Mouse (Mus musculus): ENCODE measurements around the gene Rapgef3. TPM values are rescaled to one million over a fixed set of nuclear protein-coding genes. Genes with fewer than 3 reads are reported as not detected.
A peak's percentile ranks its signal among the peaks of the same experiment; 100 is the strongest.

The Rapgef3 gene
- polyA plus RNA-seq, 1 experiment = 3.1 TPM

- Histone ChIP-seq H3K36me3 (ENCODE audit: control insufficient read depth, insufficient read depth, low read length, poor library complexity, severe bottlenecking) (no peaks in the 10 kb centered on the region), H3K9me3 (replicated peaks; ENCODE audit: control insufficient read depth, insufficient read depth, low read length, poor library complexity, severe bottlenecking) (no peaks in the 10 kb centered on the region), H3K27me3 (ENCODE audit: control insufficient read depth, insufficient read depth, low read length, poor library complexity, severe bottlenecking) (no peaks in the 10 kb centered on the region), H3K27ac (ENCODE audit: insufficient read depth, low read length) (no peak overlapping the region), H3K4me3 (ENCODE audit: low read depth, low read length) (no peak overlapping the region), H3K9ac (ENCODE audit: low read depth, poor library complexity, severe bottlenecking) (no peak overlapping the region), H3K4me1 (ENCODE audit: control insufficient read depth, insufficient read depth, low read length) (no peaks in the 10 kb centered on the region)
- no peak for TF ChIP-seq EP300 (IDR thresholded peaks at IDR 0.05; ENCODE audit: insufficient read depth, low read depth, low read length)
- no peak for TF ChIP-seq CTCF (IDR thresholded peaks at IDR 0.05; ENCODE audit: low read depth, low read length)
These were observed 45.1 kb upstream of the Rapgef3 start for GRCm38 (mm10) chr15:97812875-97813274.

- no peaks in the 10 kb centered on the region for H3K9me3 ChIP-seq (replicated peaks; ENCODE audit: control insufficient read depth, insufficient read depth, low read length, poor library complexity, severe bottlenecking)
- TF ChIP-seq EP300 (IDR thresholded peaks at IDR 0.05; ENCODE audit: insufficient read depth, low read depth, low read length) = no peak
- no peak for TF ChIP-seq POLR2A (IDR thresholded peaks at IDR 0.05; ENCODE audit: insufficient read depth, low read length)
- TF ChIP-seq CTCF (IDR thresholded peaks at IDR 0.05; ENCODE audit: low read depth, low read length) = no peak
- H3K9ac ChIP-seq (ENCODE audit: low read depth, poor library complexity, severe bottlenecking) = no peak overlapping the region
- no peak overlapping the region for H3K4me3 ChIP-seq (ENCODE audit: low read depth, low read length)
- no peaks in the 10 kb centered on the region for H3K36me3 ChIP-seq (ENCODE audit: control insufficient read depth, insufficient read depth, low read length, poor library complexity, severe bottlenecking)
- no peaks in the 10 kb centered on the region for H3K27me3 ChIP-seq (ENCODE audit: control insufficient read depth, insufficient read depth, low read length, poor library complexity, severe bottlenecking)
- H3K4me1 ChIP-seq (ENCODE audit: control insufficient read depth, insufficient read depth, low read length) = no peaks in the 10 kb centered on the region
- no peak overlapping the region for H3K27ac ChIP-seq (ENCODE audit: insufficient read depth, low read length)
These were observed 44.4 kb upstream of the Rapgef3 start for GRCm38 (mm10) chr15:97812126-97812525.

DNA sequence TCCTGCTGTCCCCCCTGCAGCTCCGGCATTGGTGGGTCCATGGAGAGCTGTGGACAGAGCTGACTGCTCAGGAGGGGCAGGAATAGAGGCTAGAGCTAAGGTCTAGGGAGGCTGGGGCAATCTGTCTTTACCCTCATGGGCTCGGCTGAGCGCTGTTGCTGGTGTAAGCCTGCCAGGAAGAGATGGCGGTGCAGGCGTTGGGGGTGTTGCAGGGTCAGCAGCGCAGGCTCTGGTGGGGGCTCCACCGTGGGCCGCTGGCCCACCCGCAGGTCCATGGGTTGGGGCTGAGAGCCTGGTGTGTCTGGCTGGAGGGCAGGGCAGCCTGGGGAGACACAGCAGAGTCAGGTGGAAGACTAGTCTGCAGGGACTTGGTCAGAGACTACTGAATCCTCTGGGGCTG lies 43.5 kb upstream of the Rapgef3 start:
- Histone ChIP-seq H3K4me1 (ENCODE audit: control insufficient read depth, insufficient read depth, low read length) (no peaks in the 10 kb centered on the region), H3K4me3 (ENCODE audit: low read depth, low read length) (no peak overlapping the region), H3K27ac (ENCODE audit: insufficient read depth, low read length) (no peak overlapping the region), H3K9ac (ENCODE audit: low read depth, poor library complexity, severe bottlenecking) (no peak overlapping the region), H3K36me3 (ENCODE audit: control insufficient read depth, insufficient read depth, low read length, poor library complexity, severe bottlenecking) (no peaks in the 10 kb centered on the region), H3K9me3 (replicated peaks; ENCODE audit: control insufficient read depth, insufficient read depth, low read length, poor library complexity, severe bottlenecking) (no peaks in the 10 kb centered on the region), H3K27me3 (ENCODE audit: control insufficient read depth, insufficient read depth, low read length, poor library complexity, severe bottlenecking) (no peaks in the 10 kb centered on the region)
- TF ChIP-seq POLR2A (IDR thresholded peaks at IDR 0.05; ENCODE audit: insufficient read depth, low read length) = no peak
- no peak for TF ChIP-seq EP300 (IDR thresholded peaks at IDR 0.05; ENCODE audit: insufficient read depth, low read depth, low read length)
- no peak for TF ChIP-seq CTCF (IDR thresholded peaks at IDR 0.05; ENCODE audit: low read depth, low read length)

DNA sequence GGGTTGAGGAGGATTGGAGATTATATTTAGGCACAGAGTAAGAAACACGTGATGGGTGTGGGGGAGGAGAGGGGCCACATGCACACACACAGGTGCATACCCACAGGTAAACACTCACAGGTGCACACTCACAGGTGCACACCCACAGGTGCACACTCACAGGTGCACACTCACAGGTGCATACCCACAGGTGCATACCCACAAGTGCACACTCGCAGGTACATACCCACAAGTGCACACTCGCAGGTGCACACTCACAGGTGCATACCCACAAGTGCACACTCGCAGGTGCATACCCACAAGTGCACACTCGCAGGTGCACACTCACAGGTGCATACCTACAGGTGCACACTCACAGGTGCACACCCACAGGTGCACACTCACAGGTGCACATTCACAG lies 42.6 kb upstream of the Rapgef3 start:
- H3K27ac ChIP-seq (ENCODE audit: insufficient read depth, low read length) = no peak overlapping the region
- H3K9me3 ChIP-seq (replicated peaks; ENCODE audit: control insufficient read depth, insufficient read depth, low read length, poor library complexity, severe bottlenecking) = no peaks in the 10 kb centered on the region
- H3K4me3 ChIP-seq (ENCODE audit: low read depth, low read length) = no peak overlapping the region
- H3K9ac ChIP-seq (ENCODE audit: low read depth, poor library complexity, severe bottlenecking) = no peak overlapping the region
- H3K27me3 ChIP-seq (ENCODE audit: control insufficient read depth, insufficient read depth, low read length, poor library complexity, severe bottlenecking) = no peaks in the 10 kb centered on the region
- TF ChIP-seq CTCF (IDR thresholded peaks at IDR 0.05; ENCODE audit: low read depth, low read length) (no peak), EP300 (IDR thresholded peaks at IDR 0.05; ENCODE audit: insufficient read depth, low read depth, low read length) (no peak), POLR2A (IDR thresholded peaks at IDR 0.05; ENCODE audit: insufficient read depth, low read length) (no peak)
- H3K4me1 ChIP-seq (ENCODE audit: control insufficient read depth, insufficient read depth, low read length) = no peaks in the 10 kb centered on the region
- no peaks in the 10 kb centered on the region for H3K36me3 ChIP-seq (ENCODE audit: control insufficient read depth, insufficient read depth, low read length, poor library complexity, severe bottlenecking)

DNA sequence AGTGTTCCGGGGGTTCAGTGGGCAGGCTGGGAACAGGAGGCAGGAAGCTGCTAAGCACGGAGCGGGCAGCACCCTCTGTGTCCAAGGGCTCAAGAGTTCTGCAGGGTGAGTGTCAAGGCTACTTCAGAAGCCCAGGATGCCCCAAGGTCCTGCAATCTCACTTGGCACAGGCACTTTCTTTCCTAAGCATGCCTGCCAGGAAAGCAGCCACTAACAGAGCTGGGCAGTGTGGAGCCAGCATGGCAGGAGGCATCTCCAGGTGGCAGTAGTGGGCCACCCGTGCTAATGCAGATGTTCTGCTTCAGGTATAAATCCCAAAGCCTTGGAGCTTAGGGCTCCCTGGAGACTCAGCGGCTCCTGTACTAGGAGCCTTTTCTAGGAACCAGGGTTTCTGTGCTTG lies 42.2 kb upstream of the Rapgef3 start:
- Histone ChIP-seq H3K36me3 (ENCODE audit: control insufficient read depth, insufficient read depth, low read length, poor library complexity, severe bottlenecking) (no peaks in the 10 kb centered on the region), H3K4me3 (ENCODE audit: low read depth, low read length) (no peak overlapping the region), H3K4me1 (ENCODE audit: control insufficient read depth, insufficient read depth, low read length) (no peaks in the 10 kb centered on the region), H3K27me3 (ENCODE audit: control insufficient read depth, insufficient read depth, low read length, poor library complexity, severe bottlenecking) (no peaks in the 10 kb centered on the region), H3K9ac (ENCODE audit: low read depth, poor library complexity, severe bottlenecking) (no peak overlapping the region), H3K27ac (ENCODE audit: insufficient read depth, low read length) (no peak overlapping the region), H3K9me3 (replicated peaks; ENCODE audit: control insufficient read depth, insufficient read depth, low read length, poor library complexity, severe bottlenecking) (no peaks in the 10 kb centered on the region)
- TF ChIP-seq EP300 (IDR thresholded peaks at IDR 0.05; ENCODE audit: insufficient read depth, low read depth, low read length) (no peak), CTCF (IDR thresholded peaks at IDR 0.05; ENCODE audit: low read depth, low read length) (peak; percentile 24)

DNA sequence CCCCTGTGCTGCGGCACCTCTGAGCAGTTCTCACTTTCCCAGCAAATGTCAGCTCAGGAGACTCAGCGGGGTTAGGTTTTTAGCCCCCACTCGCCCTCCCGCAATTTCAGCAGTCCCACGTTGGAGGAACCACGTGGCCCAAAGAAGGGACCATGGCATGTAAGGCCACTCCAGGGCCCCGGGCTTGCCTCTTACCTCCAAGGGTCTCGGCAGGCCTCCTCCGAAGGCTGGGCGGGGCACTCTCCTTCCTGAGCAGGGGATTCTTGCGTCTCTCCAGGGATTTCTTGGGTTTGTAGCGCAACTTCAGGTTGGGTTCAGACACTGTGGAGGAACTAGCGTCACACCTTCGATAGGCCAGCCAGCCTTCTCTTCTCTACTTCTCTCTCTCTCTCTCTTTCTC lies 41.4 kb upstream of the Rapgef3 start:
- no peak for TF ChIP-seq CTCF (IDR thresholded peaks at IDR 0.05; ENCODE audit: low read depth, low read length)
- no peak for TF ChIP-seq EP300 (IDR thresholded peaks at IDR 0.05; ENCODE audit: insufficient read depth, low read depth, low read length)
- no peak for TF ChIP-seq POLR2A (IDR thresholded peaks at IDR 0.05; ENCODE audit: insufficient read depth, low read length)
- Histone ChIP-seq H3K9ac (ENCODE audit: low read depth, poor library complexity, severe bottlenecking) (no peak overlapping the region), H3K36me3 (ENCODE audit: control insufficient read depth, insufficient read depth, low read length, poor library complexity, severe bottlenecking) (no peaks in the 10 kb centered on the region), H3K4me1 (ENCODE audit: control insufficient read depth, insufficient read depth, low read length) (no peaks in the 10 kb centered on the region), H3K27me3 (ENCODE audit: control insufficient read depth, insufficient read depth, low read length, poor library complexity, severe bottlenecking) (no peaks in the 10 kb centered on the region), H3K4me3 (ENCODE audit: low read depth, low read length) (no peak overlapping the region; the same call in 1 of the 2 replicates), H3K9me3 (replicated peaks; ENCODE audit: control insufficient read depth, insufficient read depth, low read length, poor library complexity, severe bottlenecking) (no peaks in the 10 kb centered on the region), H3K27ac (ENCODE audit: insufficient read depth, low read length) (no peak overlapping the region)
